Mouse (Mus musculus) spleen, postnatal 14 days (tissue): ENCODE results near the gene Dpy19l3.

ENCODE experiments used
- DNase-seq, 2 experiments: peaks; one replicate each; pipeline ENCODE4 v3.0.0; 2021 to 2022; ENCODE audit warnings: low spot score in 2 of 2

Dpy19l3 gene

DNA sequence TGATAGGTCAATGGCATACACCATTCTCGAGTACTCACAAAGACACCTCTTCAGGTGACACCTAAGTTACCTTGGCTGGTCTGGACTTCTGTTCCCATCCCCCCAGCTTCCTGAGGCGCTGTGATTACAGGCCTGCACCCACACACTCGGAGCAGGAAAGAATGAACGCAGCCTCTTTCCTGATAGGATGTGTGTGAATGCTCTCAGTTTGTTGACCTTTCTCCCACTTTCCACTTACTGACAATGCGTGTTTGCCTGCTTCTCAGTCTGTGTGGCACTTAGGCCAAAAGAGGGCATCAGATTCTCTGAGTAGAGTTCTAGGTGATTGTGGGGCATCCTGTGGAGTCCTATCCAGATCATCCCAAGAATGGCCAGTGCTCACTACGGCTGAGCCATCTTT, 114.2 kb downstream of the Dpy19l3 start:
- DNase-seq = no peak

DNA sequence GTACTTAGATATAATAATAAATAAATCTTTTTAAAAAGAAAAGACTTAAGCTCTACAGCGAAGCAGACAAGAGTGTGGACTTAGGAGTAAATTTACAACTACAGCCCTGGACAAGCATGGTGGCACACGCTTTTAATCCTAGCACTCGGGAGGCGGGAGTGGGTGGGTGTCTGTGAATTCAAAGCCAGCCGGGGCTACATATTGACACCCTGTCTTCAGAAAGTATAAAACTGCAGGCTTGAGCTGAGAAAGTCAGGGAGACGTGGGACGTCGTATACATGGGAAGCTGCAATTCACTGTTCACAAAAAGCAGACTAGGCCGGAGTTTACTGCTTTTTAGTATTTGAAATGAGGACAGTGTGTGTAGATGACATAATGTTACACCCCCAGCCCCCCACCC, 117.4 kb downstream of the Dpy19l3 start:
- DNase-seq = no peak

DNA sequence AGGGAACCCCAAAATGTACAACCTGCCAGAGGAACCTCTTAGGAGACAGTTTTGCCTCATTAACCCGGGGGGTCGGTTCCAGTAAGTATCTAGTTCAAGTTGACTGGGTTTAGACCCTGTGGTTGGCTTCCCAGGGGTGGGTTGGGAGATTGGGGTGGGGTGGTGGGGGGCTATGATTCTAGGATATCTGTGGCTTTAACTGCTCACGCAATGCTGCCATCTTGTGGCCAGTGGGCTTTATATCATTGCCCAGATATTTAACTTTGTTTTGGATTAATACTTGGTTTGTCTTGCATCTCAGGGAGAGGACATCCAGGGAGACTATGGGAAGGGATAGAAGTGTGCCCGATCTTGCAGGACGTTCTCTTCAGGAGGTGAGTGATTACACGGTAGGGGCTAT, 118.0 kb downstream of the Dpy19l3 start:
- no peak for DNase-seq
